Mouse (Mus musculus) kidney, adult 2 months (tissue): ENCODE measurements around the gene Abcb4. TPM values are rescaled to one million over a fixed set of nuclear protein-coding genes. Genes with fewer than 3 reads are reported as not detected.
"Not testable (repeated sequence)": the region's sequence is repeated elsewhere in the genome, so short reads cannot be mapped to it uniquely, and the experiment has no call there.

Source experiments
- DNase-seq: peaks from one replicate; pipeline ENCODE4 v3.0.0; 2021
- H3K27ac ChIP-seq: fragments of 200-500 bp; 2 replicates; pipeline ENCODE4 v1.5.1; 2012; ENCODE audit warnings: low read depth, low read length, control low read depth, inconsistent platforms; ENCODE audit not compliant: insufficient read depth
- H3K27me3 ChIP-seq: fragments of 200-500 bp; replicated peaks from 2 replicates; pipeline ENCODE4 v1.6.1; 2012; ENCODE audit warnings: mild to moderate bottlenecking, moderate library complexity, low read length, inconsistent platforms; ENCODE audit not compliant: control insufficient read depth, insufficient read depth
- H3K36me3 ChIP-seq: fragments of 200-500 bp; 2 replicates; pipeline ENCODE4 v1.6.1; 2012; ENCODE audit warnings: mild to moderate bottlenecking, moderate library complexity, low read length, inconsistent platforms; ENCODE audit not compliant: control insufficient read depth, insufficient read depth
- H3K4me1 ChIP-seq: fragments of 200-500 bp; 2 replicates; pipeline ENCODE4 v1.6.1; 2011; ENCODE audit warnings: low read length; ENCODE audit not compliant: control insufficient read depth, insufficient read depth
- H3K4me3 ChIP-seq: fragments of 200-500 bp; 2 replicates; pipeline ENCODE4 v1.5.1; 2011; ENCODE audit warnings: mild to moderate bottlenecking, low read depth, low read length, control low read depth; ENCODE audit not compliant: insufficient read depth
- CTCF ChIP-seq: fragments of 200-500 bp; conservative IDR thresholded peaks from 2 replicates; pipeline ENCODE4 v1.5.1; 2011; ENCODE audit warnings: low read depth, mild to moderate bottlenecking, control low read depth, low read length, moderate library complexity, mixed read lengths; ENCODE audit not compliant: insufficient read depth, insufficient read length
- POLR2A ChIP-seq: fragments of 200-500 bp; IDR thresholded peaks from one replicate; pipeline ENCODE4 v1.6.1; 2011; ENCODE audit warnings: low read depth, low read length, control low read depth
- WGBS: fragments of 180-500 bp; shearing (Covaris S2); methylation state at CpG from one replicate; pipeline ENCODE4 v1.1.7; 2018; 5-methylcytosine and 5-hydroxymethylcytosine counted together
- polyA plus RNA-seq: library from polyadenylated mRNA; depleted of rRNA; stranded (reverse); fragments of >200 nt; gene quantifications from 2 replicates; pipeline ENCODE4 v1.2.3, GENCODE M21; 2012

The Abcb4 gene
- polyA plus RNA-seq, 1 experiment, result 0.33 TPM

GRCm38 (mm10) chr5:8916400-8916799 is 22.9 kb downstream of the Abcb4 start:
- TF ChIP-seq CTCF (no peak), POLR2A (no peak)
- Histone ChIP-seq H3K4me3 (no peak overlapping the region), H3K36me3 (no peaks in the 10 kb centered on the region), H3K27me3 (no peaks in the 10 kb centered on the region), H3K4me1 (no peaks in the 10 kb centered on the region), H3K27ac (no peak overlapping the region)
- WGBS, result 80% methylated on average over 2 of the region's 2 CpGs
- no peak for DNase-seq

- DNase-seq, result no peak
- Histone ChIP-seq H3K27ac (no peak overlapping the region), H3K4me1 (no peaks in the 10 kb centered on the region), H3K27me3 (no peaks in the 10 kb centered on the region), H3K36me3 (no peaks in the 10 kb centered on the region), H3K4me3 (no peak overlapping the region)
- 55% methylated on average over 6 of the region's 6 CpGs for WGBS
- TF ChIP-seq CTCF, result no peak
- TF ChIP-seq POLR2A, result no peak
These were observed 23.6 kb downstream of the Abcb4 start for GRCm38 (mm10) chr5:8917069-8917468.

- WGBS, result 60% methylated on average over 9 of the region's 9 CpGs
- Histone ChIP-seq H3K4me3 (no peak overlapping the region), H3K36me3 (no peaks in the 10 kb centered on the region), H3K4me1 (no peaks in the 10 kb centered on the region), H3K27me3 (no peaks in the 10 kb centered on the region), H3K27ac (no peak overlapping the region)
- TF ChIP-seq POLR2A, result no peak
- TF ChIP-seq CTCF, result no peak
- DNase-seq, result no peak
These were observed 34.9 kb downstream of the Abcb4 start for GRCm38 (mm10) chr5:8928440-8928839.

- WGBS, result 57% methylated on average over 7 of the region's 7 CpGs
- no peaks in the 10 kb centered on the region for H3K27me3 ChIP-seq
These were observed 44.4 kb downstream of the Abcb4 start for GRCm38 (mm10) chr5:8937965-8938364.

GRCm38 (mm10) chr5:8941266-8941665 is 47.7 kb downstream of the Abcb4 start:
- not testable (repeated sequence) for DNase-seq, H3K27me3 ChIP-seq, H3K27ac ChIP-seq, H3K36me3 ChIP-seq, H3K4me3 ChIP-seq, H3K4me1 ChIP-seq
- no CpG with 5 or more reads among the region's 1 CpGs for WGBS

More at GRCm38 (mm10) chr5:8937965-8938364, 44.4 kb downstream of the Abcb4 start:
- TF ChIP-seq POLR2A (no peak), CTCF (no peak)
- Histone ChIP-seq H3K4me1 (no peaks in the 10 kb centered on the region), H3K27ac (no peak overlapping the region), H3K36me3 (no peaks in the 10 kb centered on the region), H3K4me3 (no peak overlapping the region)
- DNase-seq, result no peak

- DNase-seq, result no peak
- Histone ChIP-seq H3K4me3 (no peak overlapping the region), H3K27ac (no peak overlapping the region), H3K27me3 (no peaks in the 10 kb centered on the region), H3K4me1 (no peaks in the 10 kb centered on the region), H3K36me3 (no peaks in the 10 kb centered on the region)
- TF ChIP-seq CTCF, result no peak
- no peak for TF ChIP-seq POLR2A
- WGBS, result 55% methylated on average over 3 of the region's 3 CpGs
These were observed 50.3 kb downstream of the Abcb4 start for GRCm38 (mm10) chr5:8943836-8944235.

- no peak overlapping the region for H3K27ac ChIP-seq
- DNase-seq, result no peak
- H3K4me1 ChIP-seq, result no peaks in the 10 kb centered on the region
- H3K4me3 ChIP-seq, result no peak overlapping the region
- no peak for TF ChIP-seq POLR2A
- no peaks in the 10 kb centered on the region for H3K36me3 ChIP-seq
- WGBS, result 54% methylated on average over 4 of the region's 4 CpGs
- H3K27me3 ChIP-seq, result no peaks in the 10 kb centered on the region
These were observed 54.0 kb downstream of the Abcb4 start for GRCm38 (mm10) chr5:8947423-8948110.
